Mouse (Mus musculus): ENCODE data around the gene Mrgpra6. TPM values are rescaled to one million over a fixed set of nuclear protein-coding genes. Genes with fewer than 3 reads are reported as not detected.

The Mrgpra6 gene
- not detected for polyA plus RNA-seq (2017; shearing (Covaris generic))

DNA sequence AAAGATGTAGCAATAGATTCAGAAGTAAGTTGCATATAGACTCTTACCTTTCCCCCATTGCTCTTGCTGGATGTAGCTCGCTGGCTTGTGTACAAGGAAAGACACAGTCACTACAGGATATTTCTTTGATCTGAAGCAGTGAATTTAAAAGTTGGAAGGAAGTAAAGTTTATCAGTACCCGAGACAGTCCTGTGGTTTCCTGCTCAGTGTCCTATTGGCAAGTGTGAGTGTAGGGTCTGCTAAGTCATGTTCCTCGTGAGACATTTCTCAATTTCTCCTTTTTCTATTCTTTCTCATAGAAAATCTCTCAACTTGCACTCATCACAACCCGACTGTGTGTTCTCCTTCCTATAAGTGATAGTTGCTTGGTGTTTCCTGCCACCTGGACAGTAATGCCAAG is at the start of gene Mrgpra6:
Gene Mrgpra6 (minus strand): TSS at position 91 of the 400 bp plus-strand sequence.

DNA sequence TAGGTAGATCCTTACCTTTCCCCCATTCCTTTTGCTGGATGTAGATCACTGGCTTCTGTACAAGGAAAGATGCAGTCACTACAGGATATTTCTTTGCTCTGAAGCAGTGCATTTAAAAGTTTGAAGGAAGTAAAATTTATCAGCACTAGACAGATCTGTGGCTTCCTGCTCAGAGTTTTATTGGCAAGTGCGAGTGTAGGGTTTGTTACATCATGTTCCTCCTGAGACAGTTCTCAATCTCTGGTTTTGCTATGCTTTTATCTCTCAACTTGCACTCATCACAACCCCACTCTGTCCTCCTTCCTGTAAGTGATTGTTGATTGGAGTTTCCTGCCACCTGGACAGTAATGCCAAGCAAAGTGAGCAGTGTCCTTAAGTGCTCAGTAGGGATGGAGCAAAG is 48.0 kb upstream of the Mrgpra6 start, which contains the start of gene Mrgpra9:
Gene Mrgpra9 (minus strand): TSS at position 79 of the 400 bp plus-strand sequence.

Other genes with a start within 250 kb of the Mrgpra6 start
- 1 to 10 TPM; 6.4 to 7.2 TPM for gene Uevld, start 246.4 kb downstream of the Mrgpra6 start, polyA plus RNA-seq (2017; shearing (Covaris generic))
- not detected for gene Gm9999, start 221.3 kb downstream of the Mrgpra6 start, polyA plus RNA-seq (2017; shearing (Covaris generic))
- gene Spty2d1, start 196.5 kb downstream of the Mrgpra6 start, polyA plus RNA-seq (2017; shearing (Covaris generic)): 10 to 100 TPM; 19.0 to 40.2 TPM
- gene Tmem86a, start 154.3 kb downstream of the Mrgpra6 start, polyA plus RNA-seq (2017; shearing (Covaris generic)): 1 to 10 TPM; 1.3 to 7.0 TPM
- 1 to 10 TPM in 1 of 2 experiments, under 1 TPM in 1; 0.90 to 9.1 TPM for gene Ptpn5, start 71.2 kb downstream of the Mrgpra6 start, polyA plus RNA-seq (2017; shearing (Covaris generic))
- gene Mrgpra9, start 47.9 kb upstream of the Mrgpra6 start, polyA plus RNA-seq (2017; shearing (Covaris generic)): not detected
- gene Mrgpra1, start 149.3 kb upstream of the Mrgpra6 start, polyA plus RNA-seq (2017; shearing (Covaris generic)): not detected
- gene Mrgpra2a, start 247.2 kb upstream of the Mrgpra6 start, polyA plus RNA-seq (2017; shearing (Covaris generic)): under 1 TPM in 1 of 2 experiments, not detected in 1; 0.37 TPM

All from activated CD4-positive, CD25-positive, alpha-beta regulatory T cell (primary cell).